Mouse (Mus musculus): ENCODE data around the gene Eva1a. TPM values are rescaled to one million over a fixed set of nuclear protein-coding genes. Genes with fewer than 3 reads are reported as not detected.

Eva1a gene
- total RNA-seq, 2 experiments from 2014 or later, result 11.4 to 15.3 TPM

DNA sequence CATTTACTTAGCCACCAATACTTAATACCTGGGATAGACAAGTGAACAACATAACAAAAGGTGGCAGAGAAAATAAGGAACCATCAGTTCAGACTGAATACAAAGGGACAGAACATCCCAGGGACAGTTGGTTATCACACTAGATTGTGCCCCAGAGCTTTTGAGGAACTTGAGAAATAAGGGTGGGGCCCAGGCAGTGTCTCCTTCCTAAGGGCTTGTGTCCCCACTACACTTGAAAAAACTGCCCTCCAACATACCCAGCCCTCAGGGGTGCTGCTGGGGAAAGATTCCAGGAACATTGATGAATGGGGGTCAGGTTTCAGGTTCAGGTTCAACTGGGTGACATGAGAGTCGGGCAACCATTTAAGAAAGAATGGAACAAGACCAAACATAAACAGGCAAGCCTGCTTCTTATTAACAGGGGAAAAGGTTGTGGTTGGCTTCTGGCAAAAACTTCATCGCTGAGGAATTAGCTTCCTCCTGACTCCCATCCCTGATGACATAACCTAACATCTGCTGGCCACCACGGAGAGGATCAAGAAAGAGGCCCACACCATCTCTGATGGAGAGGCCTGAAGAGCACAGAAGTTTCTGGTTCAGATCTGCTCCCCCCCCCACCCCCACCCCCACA, 74.6 kb downstream of the Eva1a start:
- intact Hi-C loops (cut with DNase I), result loop anchor here (5.0 kb wide), 1 partner anchor 73 kb away; the partner anchor contains the start of gene Eva1a

DNA sequence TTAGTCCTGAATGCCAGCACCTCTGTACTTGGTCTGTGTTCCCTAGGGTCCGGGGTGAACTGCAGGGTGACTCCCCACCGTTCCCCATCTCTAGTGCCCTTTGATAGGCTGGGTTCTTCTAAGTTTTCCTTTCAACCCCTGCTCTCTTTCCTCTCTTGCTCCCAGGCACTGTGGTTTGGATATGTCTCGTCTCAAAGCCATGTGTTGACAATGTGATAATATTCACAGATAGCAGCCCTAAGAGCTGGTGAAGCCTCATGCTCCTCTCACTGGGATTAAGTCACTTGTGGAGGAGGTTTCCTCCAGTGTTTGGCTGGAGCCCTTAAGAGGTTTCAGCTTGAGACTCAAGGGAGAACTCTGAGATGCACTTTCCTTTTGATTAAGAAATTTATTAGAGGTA, 75.3 kb downstream of the Eva1a start:
- intact Hi-C loops (cut with DNase I), result loop anchor here (5.0 kb wide), 1 partner anchor 74 kb away; the partner anchor contains the start of gene Eva1a
- no peak for DNase-seq (ENCODE audit: low spot score in 2 of 2)

More for the DNA sequence above, 74.6 kb downstream of the Eva1a start:
- DNase-seq (ENCODE audit: low spot score in 2 of 2), result no peak

DNA sequence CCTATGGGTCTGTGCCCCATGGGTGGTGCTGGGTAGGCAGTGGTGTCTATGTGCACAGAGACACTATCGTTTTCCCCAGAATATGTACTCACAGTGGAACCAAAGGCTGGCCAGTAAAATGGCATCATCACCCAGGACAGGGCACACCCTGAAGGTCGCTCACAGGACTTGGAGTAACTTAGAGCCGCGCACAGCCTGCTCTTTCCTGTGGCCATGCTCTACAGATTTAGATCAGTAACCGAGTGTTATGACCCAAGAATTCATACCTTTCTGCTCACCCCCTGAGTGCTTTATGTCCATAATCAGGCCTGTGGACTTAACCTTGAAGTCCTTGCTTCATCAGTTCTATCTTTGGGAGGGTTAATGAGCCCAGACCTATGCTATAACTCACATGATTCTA, 77.0 kb downstream of the Eva1a start:
- intact Hi-C loops (cut with DNase I), result loop anchor here (2.0 to 5.0 kb wide), 2 partner anchors 76 to 141 kb away; partner anchors contain the start of gene Eva1a
- no peak for DNase-seq (ENCODE audit: low spot score in 2 of 2)

DNA sequence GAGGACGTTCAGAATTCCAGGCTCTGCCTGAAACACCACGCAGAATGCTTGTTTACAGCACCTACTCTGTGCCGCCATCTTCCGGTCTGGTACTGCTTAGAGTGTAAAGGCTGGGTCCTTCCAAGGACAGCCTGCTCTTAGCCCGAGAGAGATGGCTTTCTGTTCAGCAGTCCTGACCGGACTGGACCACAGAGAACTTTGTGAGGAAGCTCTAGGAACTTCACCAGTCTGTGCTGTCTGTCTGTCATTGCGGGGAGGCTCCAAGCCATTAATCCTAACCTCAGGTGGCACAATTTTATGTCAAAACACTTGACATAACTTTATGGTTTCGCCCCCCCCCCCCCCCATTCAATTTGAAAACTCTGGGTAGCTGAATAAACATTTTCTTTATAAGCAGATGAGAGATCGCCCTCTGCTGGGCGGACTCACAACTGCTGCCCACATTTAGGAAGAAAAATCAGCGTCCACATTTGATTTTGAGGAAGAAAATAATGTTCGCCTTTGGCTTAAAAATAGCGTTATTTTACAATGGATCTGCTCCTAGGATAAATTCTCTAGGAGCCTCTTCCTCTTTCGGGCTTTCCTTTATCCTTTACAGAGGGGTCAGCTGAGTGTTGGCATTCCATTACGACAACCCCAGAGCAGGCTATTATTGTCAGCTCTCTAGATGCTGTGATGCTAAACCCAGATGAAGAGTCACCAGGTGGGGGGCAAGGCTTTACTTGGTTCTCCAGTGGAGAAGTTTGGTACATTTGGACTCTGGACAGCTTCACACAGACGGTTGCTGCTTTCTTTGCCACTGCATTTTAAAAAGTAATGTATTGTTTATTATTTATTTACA, 78.7 kb downstream of the Eva1a start:
- intact Hi-C loops (cut with DNase I), result loop anchor here (1.0 to 5.0 kb wide), 3 partner anchors 77 to 143 kb away; partner anchors contain the start of gene Eva1a
- DNase-seq (ENCODE audit: low spot score in 2 of 2), result peak; percentile 61 to 71

DNA sequence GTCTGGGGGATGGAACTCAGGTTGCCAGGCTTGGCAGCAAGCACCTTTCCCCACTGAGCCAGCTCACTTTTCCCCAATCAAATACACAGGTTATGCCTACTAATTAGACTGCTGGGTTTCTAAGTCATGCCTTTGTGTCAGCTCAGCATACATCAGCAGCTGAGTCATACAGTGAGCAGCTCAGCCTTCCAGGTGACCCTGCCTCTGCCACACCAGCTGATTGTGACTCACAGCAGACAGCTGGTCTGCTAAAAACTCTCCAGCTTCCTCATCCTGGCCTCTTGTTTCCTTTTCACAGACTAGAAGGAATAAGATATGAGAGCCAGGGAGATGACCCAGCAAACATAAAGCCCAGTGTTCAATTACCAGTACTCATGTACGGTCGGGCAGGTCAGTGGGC, 84.3 kb downstream of the Eva1a start:
- intact Hi-C loops (cut with DNase I), result loop anchor here (5.0 kb wide), 1 partner anchor 472 kb away; no protein-coding TSS in a partner anchor

GRCm38 (mm10) chr6:82127827-82128226, 87.0 kb downstream of the Eva1a start:
- intact Hi-C loops (cut with DNase I), result loop anchor here (5.0 kb wide), 1 partner anchor 469 kb away; no protein-coding TSS in a partner anchor
- no peak for DNase-seq (ENCODE audit: low spot score in 2 of 2)

More for the DNA sequence above, 84.3 kb downstream of the Eva1a start:
- peak in 1 of 2 experiments; percentile 47 for DNase-seq (ENCODE audit: low spot score in 2 of 2)

- intact Hi-C loops (cut with DNase I), result loop anchor here (5.0 kb wide), 1 partner anchor 468 kb away; no protein-coding TSS in a partner anchor
- no peak for DNase-seq (ENCODE audit: low spot score in 2 of 2)
These were observed 88.9 kb downstream of the Eva1a start for GRCm38 (mm10) chr6:82129630-82130217.

GRCm38 (mm10) chr6:82132876-82133591, 92.2 kb downstream of the Eva1a start:
- intact Hi-C loops (cut with DNase I), result no loop called here
- no peak for DNase-seq (ENCODE audit: low spot score in 2 of 2)

GRCm38 (mm10) chr6:82133592-82133978, 92.7 kb downstream of the Eva1a start:
- intact Hi-C loops (cut with DNase I), result no loop called here
- no peak for DNase-seq (ENCODE audit: low spot score in 2 of 2)

DNA sequence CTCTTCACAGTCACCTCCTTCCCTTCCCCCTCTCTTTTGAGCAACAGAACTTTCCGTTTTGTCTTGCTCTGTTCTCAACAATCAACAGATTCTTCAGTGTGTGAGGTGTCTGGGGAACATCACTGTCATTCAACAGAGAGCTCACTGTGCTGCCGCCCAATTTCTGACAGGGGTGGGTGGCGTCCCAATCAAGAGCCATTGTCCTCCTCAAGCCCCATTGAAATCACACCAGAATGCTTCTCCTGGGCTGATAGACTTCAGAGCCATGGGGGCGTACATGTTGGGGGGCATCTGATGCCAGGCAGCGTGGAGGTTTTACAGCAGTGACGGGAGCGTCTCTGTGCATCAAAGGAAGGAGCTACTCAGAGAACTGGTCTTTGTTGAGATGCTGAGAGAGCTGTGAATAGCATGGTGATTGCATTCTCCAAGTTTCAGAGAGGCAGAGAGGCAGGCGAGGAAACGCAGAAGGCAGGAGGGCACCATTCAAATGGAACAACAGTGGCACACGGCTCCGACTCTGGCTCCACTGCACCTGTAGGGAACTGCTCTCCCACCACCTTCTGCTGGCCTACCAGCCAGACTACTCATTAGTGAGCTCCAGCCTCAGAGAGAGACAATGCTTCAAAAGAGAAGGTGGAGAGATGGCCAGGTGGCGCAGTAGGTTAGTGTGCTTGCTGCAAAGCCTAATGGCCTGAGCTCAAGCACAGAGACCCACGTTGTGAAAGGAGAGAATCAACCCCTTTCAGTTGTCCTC, 95.3 kb downstream of the Eva1a start:
- peak in 1 of 2 experiments; percentile 9 for DNase-seq (ENCODE audit: low spot score in 2 of 2)
- intact Hi-C loops (cut with DNase I), result no loop called here

Other genes with a start within 250 kb of the Eva1a start
- 10 to 100 TPM in 1 of 2 experiments, 1 to 10 TPM in 1; 8.7 to 10.7 TPM for gene Gcfc2, start 117.4 kb upstream of the Eva1a start, total RNA-seq (2021)
- 10 to 100 TPM; 25.8 to 33.0 TPM for gene Mrpl19, start 75.1 kb upstream of the Eva1a start, total RNA-seq (2021)